Comparison of ENCODE assay signal across 9 mouse cellular contexts in the genomic region with DNA sequence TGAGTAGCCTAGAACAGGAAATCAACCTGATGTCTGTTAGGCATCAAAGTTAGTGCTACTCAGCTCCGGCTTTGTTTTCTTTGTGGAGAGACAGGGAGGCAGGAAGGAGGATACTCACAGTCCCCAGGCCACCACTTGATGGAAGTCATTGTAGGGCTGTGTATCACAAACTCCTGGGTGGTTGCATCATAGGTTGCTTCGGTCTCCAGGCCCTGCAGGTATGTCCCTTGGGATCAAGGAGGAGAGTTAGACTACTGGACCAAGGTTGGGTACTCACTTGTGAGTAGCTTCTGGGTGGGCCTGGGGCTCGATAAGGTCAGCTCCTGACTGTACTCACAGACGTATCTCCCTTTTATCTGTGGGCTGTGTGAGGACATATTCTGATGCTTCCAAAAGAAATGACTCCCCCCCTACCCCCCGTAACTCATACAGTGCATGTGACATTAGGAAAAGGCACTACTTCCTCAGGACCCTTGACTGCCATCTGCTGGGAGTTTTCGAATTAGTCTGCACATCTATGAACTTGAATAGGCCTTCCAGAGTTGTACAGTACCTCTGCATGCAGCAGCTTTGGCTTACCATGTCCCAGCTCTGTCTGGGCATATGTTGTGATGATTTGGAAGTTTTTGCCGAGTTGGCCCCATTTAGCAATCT. TPM values are rescaled to one million over a fixed set of nuclear protein-coding genes. Genes with fewer than 3 reads are reported as not detected.
DNase-seq lines count a peak whose midpoint lies in the region; ATAC-seq and TF ChIP-seq lines count a peak whose summit lies in the region.
"Had no signal": no experiment of that assay in that cellular context is flagged by ENCODE, and none has a peak within 500 bp of the region (broad histone marks: within the 10 kb centered on the region; RNA-seq: fewer than 3 reads in every experiment).

No protein-coding gene starts in this region.

- peak; percentile 7 for TF ChIP-seq CTCF in C2C12 (IDR thresholded peaks at IDR 0.05; ENCODE audit: control insufficient read depth, insufficient read depth, insufficient read length)

- no peak overlapping the region for H3ac ChIP-seq in C2C12 (ENCODE audit: control insufficient read depth, insufficient read length, low read depth)

- H3K79me3 ChIP-seq in C2C12 (ENCODE audit: low read depth), result no peaks in the 10 kb centered on the region

- H3K36me3 ChIP-seq in C2C12 (ENCODE audit: control insufficient read depth, insufficient read depth), result no peaks in the 10 kb centered on the region
- H3K36me3 ChIP-seq in lung, embryonic 15.5 days, result no peaks in the 10 kb centered on the region

- DNase-seq in MN1 (ENCODE audit: low spot score), result peak; percentile 37
- DNase-seq in cerebellum, adult 9-11 months, result peak; percentile 30
- peak; percentile 68 to 88 for DNase-seq in kidney, postnatal 25 days
- peak; percentile 62 for DNase-seq in right cerebral cortex, adult 18-20 months

- no peak overlapping the region for H3K4me3 ChIP-seq in C2C12 (ENCODE audit: insufficient read depth, poor library complexity, severe bottlenecking)
- no peak overlapping the region for H3K4me3 ChIP-seq in lung, embryonic 15.5 days
- H3K4me3 ChIP-seq: erythroblast, embryonic 14.5 days had no signal

- WGBS in lung, embryonic 15.5 days, result 57% methylated on average over 7 of the region's 7 CpGs

- no peak overlapping the region for H3K9ac ChIP-seq in lung, embryonic 15.5 days

- ATAC-seq in granulocyte monocyte progenitor cell, adult 5-6 weeks (replicated peaks; ENCODE audit: poor library complexity, severe bottlenecking), result peak; percentile 79
- ATAC-seq in lung, embryonic 15.5 days (ENCODE audit: borderline replicate concordance, extremely low read depth, low FRiP score, low TSS enrichment), result 0 out of 2 replicates have a peak, but pooled peaks have one; percentile 25
- ATAC-seq in inflammation-experienced regulatory T-cells, adult 6 months, result no peak

- no peaks in the 10 kb centered on the region for H3K9me3 ChIP-seq in lung, embryonic 15.5 days

- H3K4me1 ChIP-seq in lung, embryonic 15.5 days, result no peaks in the 10 kb centered on the region

- H3K79me2 ChIP-seq in C2C12 (ENCODE audit: control insufficient read depth, insufficient read depth), result no peaks in the 10 kb centered on the region

- H3K27me3 ChIP-seq in C2C12 (ENCODE audit: control insufficient read depth, insufficient read depth, insufficient read length), result peaks cover 15% of the 10 kb centered on the region
- no peaks in the 10 kb centered on the region for H3K27me3 ChIP-seq in lung, embryonic 15.5 days

- no peak overlapping the region for H3K4me2 ChIP-seq in lung, embryonic 15.5 days

- H3K27ac ChIP-seq in lung, embryonic 15.5 days, result no peak overlapping the region

TF ChIP-seq in C2C12, 6 proteins besides CTCF, POLR2A, EP300 and RAD21:
- no peak for TF ChIP-seq MYOD1 (IDR thresholded peaks at IDR 0.05; ENCODE audit: control insufficient read depth, insufficient read length, low read depth)
- TF ChIP-seq FOSL1 (IDR thresholded peaks at IDR 0.05; ENCODE audit: insufficient read depth, low read length, poor library complexity, severe bottlenecking), result no peak
- no peak for TF ChIP-seq MAX (IDR thresholded peaks at IDR 0.05)
- no peak for TF ChIP-seq CEBPB (IDR thresholded peaks at IDR 0.05; ENCODE audit: low read depth)
- no peak for TF ChIP-seq USF1 (IDR thresholded peaks at IDR 0.05; ENCODE audit: low read depth)
- TF ChIP-seq MYOG (IDR thresholded peaks at IDR 0.05; ENCODE audit: control insufficient read depth, extremely low read depth, insufficient read length), result no peak

RNA-seq across cellular contexts. Expression of a gene that starts 4.0 kb away (rescaled TPM):
- polyA plus RNA-seq in C2C12 (2012; fragmentation: generic; extraction: Trizol), result not detected
- not detected in 2 replicates for total RNA-seq in granulocyte monocyte progenitor cell, adult 5-6 weeks (2014; fragmentation: Nextera tagmentation)
- not detected in 2 replicates for total RNA-seq in granulocyte monocyte progenitor cell, adult 5-6 weeks (2017)
- 0.97 and 1.4 TPM in 2 replicates for polyA plus RNA-seq in lung, embryonic 15.5 days (2015; fragmentation: Nextera tagmentation; extraction: Ambion mirVana)
- not detected for polyA plus RNA-seq in inflammation-experienced regulatory T-cells, adult 6 months (2017; shearing (Covaris generic))
- polyA plus RNA-seq: erythroblast, embryonic 14.5 days had no signal

RNA-seq across cellular contexts. Expression of a gene that starts 41.3 kb away (rescaled TPM):
- 3.9 TPM for polyA plus RNA-seq in C2C12 (2012; fragmentation: generic; extraction: Trizol)
- total RNA-seq in granulocyte monocyte progenitor cell, adult 5-6 weeks (2014; fragmentation: Nextera tagmentation), result 6.6 and 12.7 TPM in 2 replicates
- 6.2 and 6.6 TPM in 2 replicates for total RNA-seq in granulocyte monocyte progenitor cell, adult 5-6 weeks (2017)
- 15.7 and 16.6 TPM in 2 replicates for polyA plus RNA-seq in lung, embryonic 15.5 days (2015; fragmentation: Nextera tagmentation; extraction: Ambion mirVana)
- 1 to 10 TPM; 1.9 to 3.6 (median 3.0) TPM for polyA plus RNA-seq in inflammation-experienced regulatory T-cells, adult 6 months (2017; shearing (Covaris generic))
